Comparison of ENCODE assay signal across 12 mouse cellular contexts in genomic region chr1:172240945-172241708, GRCm38 (mm10). TPM values are rescaled to one million over a fixed set of nuclear protein-coding genes. Genes with fewer than 3 reads are reported as not detected.
A peak's percentile ranks its signal among the peaks of the same experiment; 100 is the strongest.
DNase-seq lines count a peak whose midpoint lies in the region; ATAC-seq lines count a peak whose summit lies in the region.
"Had no signal": no experiment of that assay in that cellular context is flagged by ENCODE, and none has a peak within 500 bp of the region (broad histone marks: within the 10 kb centered on the region; RNA-seq: fewer than 3 reads in every experiment).

No protein-coding gene starts in this region.

- no peaks in the 10 kb centered on the region for H3K27me3 ChIP-seq in forebrain, embryonic 11.5 days (ENCODE audit: control insufficient read depth, insufficient read depth, low read length)
- H3K27me3 ChIP-seq in forebrain, embryonic 16.5 days (replicated peaks; ENCODE audit: control insufficient read depth, insufficient read depth, low read length): no peaks in the 10 kb centered on the region
- peaks cover 30% of the 10 kb centered on the region for H3K27me3 ChIP-seq in midbrain, embryonic 10.5 days (ENCODE audit: low read depth, poor library complexity, severe bottlenecking)
- H3K27me3 ChIP-seq in midbrain, embryonic 14.5 days (ENCODE audit: control insufficient read depth, insufficient read depth, low read length): peaks cover 5% of the 10 kb centered on the region; the same call in 1 of the 2 replicates

- H3K27ac ChIP-seq in forebrain, embryonic 11.5 days (ENCODE audit: low read depth, low read length): peak overlapping the region; percentile 14; the same call in 1 of the 2 replicates
- no peak overlapping the region for H3K27ac ChIP-seq in forebrain, embryonic 16.5 days (ENCODE audit: low read length)
- H3K27ac ChIP-seq in midbrain, embryonic 10.5 days (replicated peaks): peak overlapping the region; percentile 53
- no peak overlapping the region for H3K27ac ChIP-seq in midbrain, embryonic 14.5 days (replicated peaks; ENCODE audit: low read depth, low read length)

- no peak overlapping the region for H3K4me3 ChIP-seq in forebrain, embryonic 11.5 days (ENCODE audit: low read depth, low read length)
- H3K4me3 ChIP-seq in forebrain, embryonic 16.5 days (replicated peaks; ENCODE audit: low read length): no peak overlapping the region
- no peak overlapping the region for H3K4me3 ChIP-seq in midbrain, embryonic 10.5 days
- H3K4me3 ChIP-seq in midbrain, embryonic 14.5 days (replicated peaks; ENCODE audit: low read depth, low read length): no peak overlapping the region

- H3K4me2 ChIP-seq in forebrain, embryonic 11.5 days (ENCODE audit: low read depth, low read length, severe bottlenecking): no peak overlapping the region
- no peak overlapping the region for H3K4me2 ChIP-seq in forebrain, embryonic 16.5 days (ENCODE audit: low read length)
- H3K4me2 ChIP-seq in midbrain, embryonic 14.5 days (ENCODE audit: low read length): no peak overlapping the region

- ATAC-seq in forebrain, embryonic 11.5 days (replicated peaks; ENCODE audit: low FRiP score): no peak
- ATAC-seq in forebrain, embryonic 16.5 days: no peak
- ATAC-seq in midbrain, embryonic 14.5 days (ENCODE audit: low FRiP score, low TSS enrichment): no peak
- ATAC-seq in hematopoietic stem cell, adult 5-6 weeks (replicated peaks in 1 of 2; ENCODE audit: insufficient read depth in 1 of 2, low FRiP score in 2 of 2, low TSS enrichment in 1 of 2, low read depth in 1 of 2, poor library complexity in 2 of 2, severe bottlenecking in 2 of 2): peak; percentile 73 to 77
- ATAC-seq in neutrophil, adult 5-6 weeks (ENCODE audit: extremely low read depth, insufficient number of reproducible peaks, low FRiP score, poor library complexity, severe bottlenecking): 0 out of 2 replicates have a peak, but pooled peaks have one; percentile 6

- 31% methylated on average over 6 of the region's 6 CpGs for WGBS in forebrain, embryonic 11.5 days
- WGBS in forebrain, embryonic 16.5 days: 30% methylated on average over 6 of the region's 6 CpGs
- 40% methylated on average over 6 of the region's 6 CpGs for WGBS in midbrain, embryonic 10.5 days
- WGBS in midbrain, embryonic 14.5 days: 27% methylated on average over 6 of the region's 6 CpGs

- no peak overlapping the region for H3K9ac ChIP-seq in forebrain, embryonic 11.5 days (ENCODE audit: low read length)
- no peak overlapping the region for H3K9ac ChIP-seq in forebrain, embryonic 16.5 days (replicated peaks; ENCODE audit: low read depth, low read length)
- H3K9ac ChIP-seq in midbrain, embryonic 14.5 days (replicated peaks; ENCODE audit: low read length): no peak overlapping the region

- H3K36me3 ChIP-seq in forebrain, embryonic 11.5 days (ENCODE audit: control insufficient read depth, insufficient read depth, low read length): no peaks in the 10 kb centered on the region
- H3K36me3 ChIP-seq in forebrain, embryonic 16.5 days (ENCODE audit: control insufficient read depth, insufficient read depth): no peaks in the 10 kb centered on the region
- H3K36me3 ChIP-seq in midbrain, embryonic 10.5 days: no peaks in the 10 kb centered on the region
- H3K36me3 ChIP-seq in midbrain, embryonic 14.5 days (ENCODE audit: control insufficient read depth, insufficient read depth, low read length): no peaks in the 10 kb centered on the region

- H3K9me3 ChIP-seq in forebrain, embryonic 11.5 days (ENCODE audit: control insufficient read depth, low read length): no peaks in the 10 kb centered on the region
- no peaks in the 10 kb centered on the region for H3K9me3 ChIP-seq in forebrain, embryonic 16.5 days (ENCODE audit: control insufficient read depth, low read length)
- H3K9me3 ChIP-seq in midbrain, embryonic 10.5 days (replicated peaks): no peaks in the 10 kb centered on the region
- H3K9me3 ChIP-seq in midbrain, embryonic 14.5 days (ENCODE audit: control insufficient read depth, low read length): no peaks in the 10 kb centered on the region

- no peak for DNase-seq in forebrain, embryonic 11.5 days (ENCODE audit: low spot score)
- DNase-seq in midbrain, embryonic 10.5 days (ENCODE audit: low spot score): no peak
- DNase-seq in midbrain, embryonic 14.5 days: no peak
- DNase-seq in urinary bladder, postnatal 4 days (ENCODE audit: low spot score in 2 of 2): no peak
- no peak for DNase-seq in layer of hippocampus, postnatal 10 days (ENCODE audit: low spot score in 2 of 2)
- DNase-seq: lung, adult 2 months had no signal

- H3K4me1 ChIP-seq in forebrain, embryonic 11.5 days (replicated peaks; ENCODE audit: control insufficient read depth, insufficient read depth, low read length): peaks cover 10% of the 10 kb centered on the region
- H3K4me1 ChIP-seq in forebrain, embryonic 16.5 days (replicated peaks; ENCODE audit: control insufficient read depth, insufficient read depth, low read length): no peaks in the 10 kb centered on the region; the same call in 1 of the 2 replicates
- H3K4me1 ChIP-seq in midbrain, embryonic 10.5 days: peaks cover 45% of the 10 kb centered on the region
- 0 out of 2 replicates have a peak, but pooled peaks cover 4% of the 10 kb centered on the region for H3K4me1 ChIP-seq in midbrain, embryonic 14.5 days (ENCODE audit: control insufficient read depth, insufficient read depth, low read length)

RNA-seq across cellular contexts. Expression of gene Atp1a4, which starts 17.1 kb away (rescaled TPM):
- 0.08 TPM in 1 of 2 replicates, not detected in the other for polyA plus RNA-seq in forebrain, embryonic 11.5 days (2014; fragmentation: Nextera tagmentation; extraction: Ambion mirVana)
- polyA plus RNA-seq in forebrain, embryonic 16.5 days (2015; fragmentation: Nextera tagmentation; extraction: Ambion mirVana): 0.11 TPM in 1 of 2 replicates, not detected in the other
- not detected in 2 replicates for polyA plus RNA-seq in midbrain, embryonic 10.5 days (2016; fragmentation: Nextera tagmentation; extraction: Ambion mirVana)
- polyA plus RNA-seq in midbrain, embryonic 14.5 days (2014; fragmentation: Nextera tagmentation; extraction: Ambion mirVana): not detected in 2 replicates
- total RNA-seq in hematopoietic stem cell, adult 5-6 weeks (2017): not detected in 2 replicates
- not detected in 2 replicates for total RNA-seq in neutrophil, adult 5-6 weeks (2017)
- not detected for total RNA-seq in layer of hippocampus, postnatal 10 days (2021)
- total RNA-seq: left cerebral cortex, adult 8-10 months had no signal
- polyA plus RNA-seq: embryonic facial prominence, embryonic 14.5 days; intestine, embryonic 14.5 days had no signal

RNA-seq across cellular contexts. Expression of gene Igsf8, which starts 20.3 kb away (rescaled TPM):
- 104 and 122 TPM in 2 replicates for polyA plus RNA-seq in forebrain, embryonic 11.5 days (2014; fragmentation: Nextera tagmentation; extraction: Ambion mirVana)
- polyA plus RNA-seq in forebrain, embryonic 16.5 days (2015; fragmentation: Nextera tagmentation; extraction: Ambion mirVana): 136 and 152 TPM in 2 replicates
- 50.2 and 62.4 TPM in 2 replicates for polyA plus RNA-seq in midbrain, embryonic 10.5 days (2016; fragmentation: Nextera tagmentation; extraction: Ambion mirVana)
- polyA plus RNA-seq in midbrain, embryonic 14.5 days (2014; fragmentation: Nextera tagmentation; extraction: Ambion mirVana): 55.6 and 61.0 TPM in 2 replicates
- total RNA-seq in hematopoietic stem cell, adult 5-6 weeks (2017): 21.8 and 25.9 TPM in 2 replicates
- total RNA-seq in neutrophil, adult 5-6 weeks (2017): 9.0 and 10.1 TPM in 2 replicates
- 100 to 1,000 TPM; 178 to 204 TPM for total RNA-seq in layer of hippocampus, postnatal 10 days (2021)

RNA-seq across cellular contexts. Expression of gene Casq1, which starts 21.5 kb away (rescaled TPM):
- polyA plus RNA-seq in forebrain, embryonic 11.5 days (2014; fragmentation: Nextera tagmentation; extraction: Ambion mirVana): 1.1 and 2.0 TPM in 2 replicates
- 4.7 and 7.2 TPM in 2 replicates for polyA plus RNA-seq in forebrain, embryonic 16.5 days (2015; fragmentation: Nextera tagmentation; extraction: Ambion mirVana)
- polyA plus RNA-seq in midbrain, embryonic 10.5 days (2016; fragmentation: Nextera tagmentation; extraction: Ambion mirVana): 1.3 and 1.8 TPM in 2 replicates
- 1.6 and 2.3 TPM in 2 replicates for polyA plus RNA-seq in midbrain, embryonic 14.5 days (2014; fragmentation: Nextera tagmentation; extraction: Ambion mirVana)
- total RNA-seq in hematopoietic stem cell, adult 5-6 weeks (2017): not detected in 2 replicates
- not detected in 2 replicates for total RNA-seq in neutrophil, adult 5-6 weeks (2017)
- 1 to 10 TPM; 1.2 to 1.6 TPM for total RNA-seq in layer of hippocampus, postnatal 10 days (2021)

RNA-seq across cellular contexts. Expression of gene Pea15a, which starts 34.5 kb away (rescaled TPM):
- polyA plus RNA-seq in forebrain, embryonic 11.5 days (2014; fragmentation: Nextera tagmentation; extraction: Ambion mirVana): 371 and 409 TPM in 2 replicates
- 472 and 511 TPM in 2 replicates for polyA plus RNA-seq in forebrain, embryonic 16.5 days (2015; fragmentation: Nextera tagmentation; extraction: Ambion mirVana)
- 340 and 410 TPM in 2 replicates for polyA plus RNA-seq in midbrain, embryonic 10.5 days (2016; fragmentation: Nextera tagmentation; extraction: Ambion mirVana)
- polyA plus RNA-seq in midbrain, embryonic 14.5 days (2014; fragmentation: Nextera tagmentation; extraction: Ambion mirVana): 314 and 385 TPM in 2 replicates
- total RNA-seq in hematopoietic stem cell, adult 5-6 weeks (2017): 8.8 and 10.5 TPM in 2 replicates
- 6.6 and 8.5 TPM in 2 replicates for total RNA-seq in neutrophil, adult 5-6 weeks (2017)
- total RNA-seq in layer of hippocampus, postnatal 10 days (2021): 100 to 1,000 TPM; 351 to 392 TPM

RNA-seq across cellular contexts. Expression of gene Atp1a2, which starts 56.7 kb away (rescaled TPM):
- polyA plus RNA-seq in forebrain, embryonic 11.5 days (2014; fragmentation: Nextera tagmentation; extraction: Ambion mirVana): 1.5 and 2.1 TPM in 2 replicates
- 42.4 and 47.1 TPM in 2 replicates for polyA plus RNA-seq in forebrain, embryonic 16.5 days (2015; fragmentation: Nextera tagmentation; extraction: Ambion mirVana)
- polyA plus RNA-seq in midbrain, embryonic 10.5 days (2016; fragmentation: Nextera tagmentation; extraction: Ambion mirVana): 3.0 and 4.3 TPM in 2 replicates
- polyA plus RNA-seq in midbrain, embryonic 14.5 days (2014; fragmentation: Nextera tagmentation; extraction: Ambion mirVana): 18.2 and 19.4 TPM in 2 replicates
- not detected in 2 replicates for total RNA-seq in hematopoietic stem cell, adult 5-6 weeks (2017)
- total RNA-seq in neutrophil, adult 5-6 weeks (2017): not detected in 2 replicates
- total RNA-seq in layer of hippocampus, postnatal 10 days (2021): 100 to 1,000 TPM; 472 TPM

Comparison
In these comparisons a context has a peak if more than half of its experiments do, and no peak if none do; other contexts are left out.
1. H3K27ac ChIP-seq: peak in forebrain, embryonic 11.5 days (single experiment) and midbrain, embryonic 10.5 days (single experiment); none in forebrain, embryonic 16.5 days (single experiment) and midbrain, embryonic 14.5 days (single experiment).
2. ATAC-seq: peak in hematopoietic stem cell, adult 5-6 weeks (2 of 2) and neutrophil, adult 5-6 weeks (single experiment); none in forebrain, embryonic 11.5 days (single experiment), forebrain, embryonic 16.5 days (single experiment) and midbrain, embryonic 14.5 days (single experiment).